ENCODE assay signal across 11 mouse cellular contexts in the genomic region with DNA sequence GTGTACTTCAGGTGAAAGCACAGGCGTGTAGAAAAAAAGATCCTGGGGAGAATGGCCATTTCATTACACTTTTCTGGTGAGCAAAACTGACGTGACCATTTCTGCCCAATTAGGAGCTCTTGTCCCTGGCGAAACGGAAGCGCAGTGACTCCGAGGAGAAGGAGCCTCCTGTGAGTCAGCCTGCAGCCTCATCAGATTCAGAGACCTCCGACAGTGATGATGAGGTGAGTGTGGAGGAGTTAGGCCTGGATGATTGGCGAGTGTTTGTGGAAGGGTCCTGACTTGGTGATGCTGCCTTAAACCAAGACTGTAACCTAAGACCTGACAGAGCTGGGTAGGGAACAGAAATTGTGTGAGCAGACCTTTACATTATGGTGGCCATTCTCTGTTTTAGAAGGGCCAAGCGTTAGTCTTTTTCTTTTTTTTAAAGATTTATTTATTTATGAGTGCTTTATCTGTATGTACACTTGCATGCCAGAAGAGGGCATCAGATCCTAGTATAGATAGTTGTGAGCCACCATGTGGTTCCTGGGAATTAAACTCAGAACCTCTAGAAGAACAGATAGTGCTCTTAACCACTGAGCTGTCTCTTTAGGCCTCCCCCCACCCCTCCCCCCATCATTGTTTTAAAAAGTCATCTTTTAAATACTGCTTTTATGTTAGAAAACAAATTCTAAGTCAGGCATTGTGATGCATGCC. TPM values are rescaled to one million over a fixed set of nuclear protein-coding genes. Genes with fewer than 3 reads are reported as not detected.
DNase-seq lines count a peak whose midpoint lies in the region; ATAC-seq and TF ChIP-seq lines count a peak whose summit lies in the region.
"Had no signal": no experiment of that assay in that cellular context is flagged by ENCODE, and none has a peak within 500 bp of the region (broad histone marks: within the 10 kb centered on the region; RNA-seq: fewer than 3 reads in every experiment).

No protein-coding gene starts in this region.

- no peak overlapping the region for H3K27ac ChIP-seq in layer of hippocampus, adult 2 months
- H3K27ac ChIP-seq: hindbrain, embryonic 12.5 days had no signal

- no peak overlapping the region for H3K4me3 ChIP-seq in layer of hippocampus, adult 2 months
- no peak overlapping the region for H3K4me3 ChIP-seq in E14TG2a.4 (replicated peaks; ENCODE audit: low read length)
- H3K4me3 ChIP-seq: hindbrain, embryonic 12.5 days had no signal

- peak; percentile 30 for DNase-seq in CD4-positive, CD25-positive, alpha-beta regulatory T cell, adult 2 months (ENCODE audit: low read depth, low spot score)
- no peak for DNase-seq in layer of hippocampus, adult 2 months (ENCODE audit: low spot score in 2 of 2)
- DNase-seq in layer of hippocampus, postnatal 14 days (ENCODE audit: low spot score in 2 of 2) = no peak
- peak; percentile 24 for DNase-seq in lung, postnatal 36 days
- DNase-seq in heart, postnatal 10 days = no peak
- DNase-seq: cerebellum, postnatal 14 days; kidney, postnatal 25 days had no signal

- no peaks in the 10 kb centered on the region for H3K27me3 ChIP-seq in E14TG2a.4 (ENCODE audit: insufficient read depth, low read length)
- H3K27me3 ChIP-seq: hindbrain, embryonic 12.5 days had no signal

- intact Hi-C loops in heart, postnatal 10 days (cut with DNase I) = no loop called here

- H3K4me1 ChIP-seq in E14TG2a.4 (replicated peaks; ENCODE audit: low read depth, low read length) = peaks cover 9% of the 10 kb centered on the region
- H3K4me1 ChIP-seq: hindbrain, embryonic 12.5 days had no signal

- ATAC-seq in CD4-positive, CD25-positive, alpha-beta regulatory T cell, adult 4 months = no peak
- no peak for ATAC-seq in erythroblast, adult 5-6 weeks (replicated peaks; ENCODE audit: low FRiP score, poor library complexity, severe bottlenecking)

- peaks cover 22% of the 10 kb centered on the region for H3K9me3 ChIP-seq in E14TG2a.4 (ENCODE audit: low read length)
- H3K9me3 ChIP-seq: hindbrain, embryonic 12.5 days had no signal

- TF ChIP-seq CTCF in layer of hippocampus, adult 2 months (conservative IDR thresholded peaks at IDR 0.05) = peak; percentile 77
- peak; percentile 12 for TF ChIP-seq CTCF in E14TG2a.4 (conservative IDR thresholded peaks at IDR 0.05; ENCODE audit: low read length)

- peaks cover 62% of the 10 kb centered on the region for H3K36me3 ChIP-seq in E14TG2a.4 (ENCODE audit: insufficient read depth, low read length)

RNA-seq across cellular contexts. Expression of gene Rtf1, which starts 17.3 kb away (rescaled TPM):
- 10 to 100 TPM; 26.8 to 45.0 TPM for polyA plus RNA-seq in CD4-positive, CD25-positive, alpha-beta regulatory T cell, adult 4 months (2017; shearing (Covaris generic))
- total RNA-seq in layer of hippocampus, adult 2 months (2021) = 10 to 100 TPM; 60.3 to 62.9 TPM
- 10 to 100 TPM; 58.0 to 59.9 TPM for total RNA-seq in layer of hippocampus, postnatal 14 days (2021)
- total RNA-seq in erythroblast, adult 5-6 weeks (2015; ENCODE audit: low replicate concordance) = 8.4 and 13.4 TPM in 2 replicates
- 13.8 and 16.9 TPM in 2 replicates for total RNA-seq in erythroblast, adult 5-6 weeks (2017; ENCODE audit: low replicate concordance)
- total RNA-seq in heart, postnatal 10 days (2021) = 10 to 100 TPM; 24.6 to 27.3 TPM

RNA-seq across cellular contexts. Expression of gene Ndufaf1, which starts 29.5 kb away (rescaled TPM):
- polyA plus RNA-seq in CD4-positive, CD25-positive, alpha-beta regulatory T cell, adult 4 months (2017; shearing (Covaris generic)) = 10 to 100 TPM; 29.4 to 37.0 TPM
- 10 to 100 TPM; 30.7 to 31.9 TPM for total RNA-seq in layer of hippocampus, adult 2 months (2021)
- total RNA-seq in layer of hippocampus, postnatal 14 days (2021) = 10 to 100 TPM; 29.2 to 30.3 TPM
- 13.4 and 20.8 TPM in 2 replicates for total RNA-seq in erythroblast, adult 5-6 weeks (2015; ENCODE audit: low replicate concordance)
- 3.3 and 7.3 TPM in 2 replicates for total RNA-seq in erythroblast, adult 5-6 weeks (2017; ENCODE audit: low replicate concordance)
- 10 to 100 TPM; 56.6 to 57.6 TPM for total RNA-seq in heart, postnatal 10 days (2021)

RNA-seq across cellular contexts. Expression of gene Itpka, which starts 50.0 kb away (rescaled TPM):
- polyA plus RNA-seq in CD4-positive, CD25-positive, alpha-beta regulatory T cell, adult 4 months (2017; shearing (Covaris generic)) = under 1 TPM in 1 of 2 experiments, not detected in 1; 0.30 TPM
- 100 to 1,000 TPM; 265 to 270 TPM for total RNA-seq in layer of hippocampus, adult 2 months (2021)
- total RNA-seq in layer of hippocampus, postnatal 14 days (2021) = 100 to 1,000 TPM; 186 to 204 TPM
- total RNA-seq in erythroblast, adult 5-6 weeks (2015; ENCODE audit: low replicate concordance) = not detected in 2 replicates
- total RNA-seq in erythroblast, adult 5-6 weeks (2017; ENCODE audit: low replicate concordance) = not detected in 2 replicates
- total RNA-seq in heart, postnatal 10 days (2021) = 1 to 10 TPM in 1 of 2 experiments, under 1 TPM in 1; 0.74 to 1.5 TPM

Comparison
In these comparisons a context has a peak if more than half of its experiments do, and no peak if none do; other contexts are left out.
1. DNase-seq: peak in CD4-positive, CD25-positive, alpha-beta regulatory T cell, adult 2 months (single experiment) and lung, postnatal 36 days (single experiment); none in layer of hippocampus, adult 2 months (0 of 2), layer of hippocampus, postnatal 14 days (0 of 2) and heart, postnatal 10 days (0 of 2).
2. RNA of gene Itpka, which starts 50.0 kb away (total RNA-seq): 265 to 270 TPM in layer of hippocampus, adult 2 months and 186 to 204 TPM in layer of hippocampus, postnatal 14 days; 0.74 to 1.5 TPM in heart, postnatal 10 days and not detected in erythroblast, adult 5-6 weeks; every median in the first group is over 10 times any median in the second.